Mouse (Mus musculus) liver, adult 2 months (tissue): ENCODE results near the gene 1700061G19Rik.

Experiments
- CTCF ChIP-seq: fragments of 200-500 bp; IDR thresholded peaks from 2 replicates; pipeline ENCODE4 v1.5.1; 2011; ENCODE audit warnings: low read depth, low read length, control low read depth
- POLR2A ChIP-seq: fragments of 200-500 bp; IDR thresholded peaks from 2 replicates; pipeline ENCODE4 v1.6.1; 2011; ENCODE audit warnings: low read length, control low read depth; ENCODE audit not compliant: insufficient read depth; ENCODE audit errors: extremely low read depth

- TF ChIP-seq CTCF: no peak
- no peak for TF ChIP-seq POLR2A
Measured at GRCm38 (mm10) chr17:56866071-56866470, 9.2 kb upstream of the 1700061G19Rik start.
